Mouse (Mus musculus): ENCODE data around the gene Mapkapk3. TPM values are rescaled to one million over a fixed set of nuclear protein-coding genes. Genes with fewer than 3 reads are reported as not detected.
A peak's percentile ranks its signal among the peaks of the same experiment; 100 is the strongest.

Gene Mapkapk3
- polyA plus RNA-seq, 1 experiment: 28.0 TPM

- TF ChIP-seq POLR2A (IDR thresholded peaks at IDR 0.05; ENCODE audit: low read depth, low read length): no peak
- TF ChIP-seq CTCF (IDR thresholded peaks at IDR 0.05; ENCODE audit: extremely low read depth, insufficient read depth, insufficient read length, insufficient replicate concordance): no peak
- Histone ChIP-seq H3K4me1 (ENCODE audit: control insufficient read depth, insufficient read depth, insufficient read length) (no peaks in the 10 kb centered on the region), H3K27me3 (ENCODE audit: control insufficient read depth, insufficient read depth, low read length) (no peaks in the 10 kb centered on the region), H3K36me3 (ENCODE audit: control insufficient read depth, insufficient read depth, low read length) (no peaks in the 10 kb centered on the region), H3K27ac (ENCODE audit: insufficient read depth, low read length) (no peak overlapping the region), H3K4me3 (ENCODE audit: extremely low read depth, insufficient read depth, insufficient read length) (no peak overlapping the region)
- no peak for DNase-seq (ENCODE audit: low read depth in 1 of 2, low spot score in 2 of 2)
- WGBS: 89% methylated on average over 8 of the region's 8 CpGs
Observed at GRCm38 (mm10) chr9:107322461-107323050, 32.9 kb upstream of the Mapkapk3 start.

- no peak for TF ChIP-seq CTCF (IDR thresholded peaks at IDR 0.05; ENCODE audit: extremely low read depth, insufficient read depth, insufficient read length, insufficient replicate concordance)
- no peak for TF ChIP-seq POLR2A (IDR thresholded peaks at IDR 0.05; ENCODE audit: low read depth, low read length)
- no peaks in the 10 kb centered on the region for H3K36me3 ChIP-seq (ENCODE audit: control insufficient read depth, insufficient read depth, low read length)
- H3K4me1 ChIP-seq (ENCODE audit: control insufficient read depth, insufficient read depth, insufficient read length): peaks cover 11% of the 10 kb centered on the region; the same call in 1 of the 2 replicates
- DNase-seq (ENCODE audit: low read depth in 1 of 2, low spot score in 2 of 2): no peak
- H3K27ac ChIP-seq (ENCODE audit: insufficient read depth, low read length): no peak overlapping the region
- 84% methylated on average over 2 of the region's 2 CpGs for WGBS
- no peaks in the 10 kb centered on the region for H3K27me3 ChIP-seq (ENCODE audit: control insufficient read depth, insufficient read depth, low read length)
- no peak overlapping the region for H3K4me3 ChIP-seq (ENCODE audit: extremely low read depth, insufficient read depth, insufficient read length)
Observed at GRCm38 (mm10) chr9:107315791-107316190, 26.1 kb upstream of the Mapkapk3 start.

GRCm38 (mm10) chr9:107313926-107314325, 24.2 kb upstream of the Mapkapk3 start:
- Histone ChIP-seq H3K27me3 (ENCODE audit: control insufficient read depth, insufficient read depth, low read length) (no peaks in the 10 kb centered on the region), H3K4me1 (ENCODE audit: control insufficient read depth, insufficient read depth, insufficient read length) (peaks cover 11% of the 10 kb centered on the region; the same call in 1 of the 2 replicates), H3K4me3 (ENCODE audit: extremely low read depth, insufficient read depth, insufficient read length) (no peak overlapping the region), H3K27ac (ENCODE audit: insufficient read depth, low read length) (no peak overlapping the region), H3K36me3 (ENCODE audit: control insufficient read depth, insufficient read depth, low read length) (no peaks in the 10 kb centered on the region)
- no peak for DNase-seq (ENCODE audit: low read depth in 1 of 2, low spot score in 2 of 2)
- no peak for TF ChIP-seq POLR2A (IDR thresholded peaks at IDR 0.05; ENCODE audit: low read depth, low read length)
- TF ChIP-seq CTCF (IDR thresholded peaks at IDR 0.05; ENCODE audit: extremely low read depth, insufficient read depth, insufficient read length, insufficient replicate concordance): no peak
- 72% methylated on average over 3 of the region's 3 CpGs for WGBS

- H3K4me3 ChIP-seq (ENCODE audit: extremely low read depth, insufficient read depth, insufficient read length): no peak overlapping the region
Observed at GRCm38 (mm10) chr9:107312811-107313584, 23.3 kb upstream of the Mapkapk3 start.

GRCm38 (mm10) chr9:107309600-107309999, 19.9 kb upstream of the Mapkapk3 start:
- H3K4me3 ChIP-seq (ENCODE audit: extremely low read depth, insufficient read depth, insufficient read length): no peak overlapping the region
- no peaks in the 10 kb centered on the region for H3K27me3 ChIP-seq (ENCODE audit: control insufficient read depth, insufficient read depth, low read length)
- 83% methylated on average over 5 of the region's 5 CpGs for WGBS
- H3K27ac ChIP-seq (ENCODE audit: insufficient read depth, low read length): no peak overlapping the region
- peaks cover 11% of the 10 kb centered on the region; the same call in 1 of the 2 replicates for H3K4me1 ChIP-seq (ENCODE audit: control insufficient read depth, insufficient read depth, insufficient read length)
- DNase-seq (ENCODE audit: low read depth in 1 of 2, low spot score in 2 of 2): no peak
- H3K36me3 ChIP-seq (ENCODE audit: control insufficient read depth, insufficient read depth, low read length): no peaks in the 10 kb centered on the region
- TF ChIP-seq POLR2A (IDR thresholded peaks at IDR 0.05; ENCODE audit: low read depth, low read length) (no peak), CTCF (IDR thresholded peaks at IDR 0.05; ENCODE audit: extremely low read depth, insufficient read depth, insufficient read length, insufficient replicate concordance) (no peak)

More at GRCm38 (mm10) chr9:107312811-107313584, 23.3 kb upstream of the Mapkapk3 start:
- Histone ChIP-seq H3K4me1 (ENCODE audit: control insufficient read depth, insufficient read depth, insufficient read length) (peaks cover 11% of the 10 kb centered on the region; the same call in 1 of the 2 replicates), H3K36me3 (ENCODE audit: control insufficient read depth, insufficient read depth, low read length) (no peaks in the 10 kb centered on the region), H3K27ac (ENCODE audit: insufficient read depth, low read length) (peak overlapping the region; percentile 58), H3K27me3 (ENCODE audit: control insufficient read depth, insufficient read depth, low read length) (no peaks in the 10 kb centered on the region)
- TF ChIP-seq POLR2A (IDR thresholded peaks at IDR 0.05; ENCODE audit: low read depth, low read length): no peak
- no peak for TF ChIP-seq CTCF (IDR thresholded peaks at IDR 0.05; ENCODE audit: extremely low read depth, insufficient read depth, insufficient read length, insufficient replicate concordance)
- WGBS: 7% methylated on average over 10 of the region's 10 CpGs
- DNase-seq (ENCODE audit: low read depth in 1 of 2, low spot score in 2 of 2): peak; percentile 44 to 48

GRCm38 (mm10) chr9:107309171-107309570, 19.5 kb upstream of the Mapkapk3 start:
- no peak for DNase-seq (ENCODE audit: low read depth in 1 of 2, low spot score in 2 of 2)
- TF ChIP-seq POLR2A (IDR thresholded peaks at IDR 0.05; ENCODE audit: low read depth, low read length): no peak
- TF ChIP-seq CTCF (IDR thresholded peaks at IDR 0.05; ENCODE audit: extremely low read depth, insufficient read depth, insufficient read length, insufficient replicate concordance): no peak
- H3K27ac ChIP-seq (ENCODE audit: insufficient read depth, low read length): no peak overlapping the region

More at GRCm38 (mm10) chr9:107309171-107309570, 19.5 kb upstream of the Mapkapk3 start:
- Histone ChIP-seq H3K36me3 (ENCODE audit: control insufficient read depth, insufficient read depth, low read length) (no peaks in the 10 kb centered on the region), H3K27me3 (ENCODE audit: control insufficient read depth, insufficient read depth, low read length) (no peaks in the 10 kb centered on the region), H3K4me3 (ENCODE audit: extremely low read depth, insufficient read depth, insufficient read length) (no peak overlapping the region), H3K4me1 (ENCODE audit: control insufficient read depth, insufficient read depth, insufficient read length) (peaks cover 11% of the 10 kb centered on the region; the same call in 1 of the 2 replicates)
- WGBS: 76% methylated on average over 9 of the region's 9 CpGs

All from spleen, adult 2 months (tissue).